Mouse (Mus musculus): Measurements from ENCODE around the gene Stx11. TPM values are rescaled to one million over a fixed set of nuclear protein-coding genes. Genes with fewer than 3 reads are reported as not detected.

The Stx11 gene
- polyA plus RNA-seq, 1 experiment: 0.23 TPM

- H3K27ac ChIP-seq (ENCODE audit: control insufficient read depth, insufficient read depth, low read depth, low read length): no peak overlapping the region
- no peaks in the 10 kb centered on the region for H3K4me1 ChIP-seq (ENCODE audit: control insufficient read depth, insufficient read depth, low read length)
- H3K4me3 ChIP-seq (ENCODE audit: control insufficient read depth, low read depth, low read length): no peak overlapping the region
- no peak for TF ChIP-seq CTCF (IDR thresholded peaks at IDR 0.05; ENCODE audit: control insufficient read depth, insufficient read depth, insufficient replicate concordance, low read depth, low read length)
- TF ChIP-seq POLR2A (IDR thresholded peaks at IDR 0.05; ENCODE audit: control insufficient read depth, low read depth, low read length): no peak
- no peaks in the 10 kb centered on the region for H3K27me3 ChIP-seq (ENCODE audit: control insufficient read depth, insufficient read depth, low read length)
- H3K36me3 ChIP-seq (ENCODE audit: control insufficient read depth, insufficient read depth, low read length): no peaks in the 10 kb centered on the region
Observed at GRCm38 (mm10) chr10:12975957-12976356, 11.9 kb upstream of the Stx11 start.

GRCm38 (mm10) chr10:12975461-12975860 lies 11.4 kb upstream of the Stx11 start:
- TF ChIP-seq POLR2A (IDR thresholded peaks at IDR 0.05; ENCODE audit: control insufficient read depth, low read depth, low read length): no peak
- no peak for TF ChIP-seq CTCF (IDR thresholded peaks at IDR 0.05; ENCODE audit: control insufficient read depth, insufficient read depth, insufficient replicate concordance, low read depth, low read length)
- no peaks in the 10 kb centered on the region for H3K27me3 ChIP-seq (ENCODE audit: control insufficient read depth, insufficient read depth, low read length)
- H3K4me3 ChIP-seq (ENCODE audit: control insufficient read depth, low read depth, low read length): no peak overlapping the region
- no peaks in the 10 kb centered on the region for H3K36me3 ChIP-seq (ENCODE audit: control insufficient read depth, insufficient read depth, low read length)
- H3K27ac ChIP-seq (ENCODE audit: control insufficient read depth, insufficient read depth, low read depth, low read length): no peak overlapping the region
- H3K4me1 ChIP-seq (ENCODE audit: control insufficient read depth, insufficient read depth, low read length): no peaks in the 10 kb centered on the region

DNA sequence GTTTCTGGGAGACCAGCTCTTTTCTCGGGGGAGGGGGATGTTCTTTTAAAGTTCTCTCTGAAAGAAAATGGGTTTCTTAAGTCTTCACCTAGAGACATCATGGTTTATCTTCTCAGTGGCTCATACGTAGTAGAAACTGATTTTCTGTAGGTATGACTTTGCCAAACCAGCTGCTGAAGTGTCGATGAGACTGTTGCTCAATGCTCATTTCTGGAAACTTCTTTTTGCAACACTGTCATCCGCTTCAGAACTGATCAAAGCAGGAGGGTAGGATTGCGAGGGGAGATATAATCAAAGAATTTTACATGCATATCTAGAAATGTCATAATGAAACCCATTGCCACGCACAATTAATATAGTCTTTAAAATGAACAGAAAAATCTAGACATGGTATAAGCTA lies 10.5 kb upstream of the Stx11 start:
- Histone ChIP-seq H3K27me3 (ENCODE audit: control insufficient read depth, insufficient read depth, low read length) (no peaks in the 10 kb centered on the region), H3K4me3 (ENCODE audit: control insufficient read depth, low read depth, low read length) (no peak overlapping the region), H3K27ac (ENCODE audit: control insufficient read depth, insufficient read depth, low read depth, low read length) (no peak overlapping the region), H3K36me3 (ENCODE audit: control insufficient read depth, insufficient read depth, low read length) (no peaks in the 10 kb centered on the region), H3K4me1 (ENCODE audit: control insufficient read depth, insufficient read depth, low read length) (no peaks in the 10 kb centered on the region)
- no peak for TF ChIP-seq POLR2A (IDR thresholded peaks at IDR 0.05; ENCODE audit: control insufficient read depth, low read depth, low read length)
- TF ChIP-seq CTCF (IDR thresholded peaks at IDR 0.05; ENCODE audit: control insufficient read depth, insufficient read depth, insufficient replicate concordance, low read depth, low read length): no peak

DNA sequence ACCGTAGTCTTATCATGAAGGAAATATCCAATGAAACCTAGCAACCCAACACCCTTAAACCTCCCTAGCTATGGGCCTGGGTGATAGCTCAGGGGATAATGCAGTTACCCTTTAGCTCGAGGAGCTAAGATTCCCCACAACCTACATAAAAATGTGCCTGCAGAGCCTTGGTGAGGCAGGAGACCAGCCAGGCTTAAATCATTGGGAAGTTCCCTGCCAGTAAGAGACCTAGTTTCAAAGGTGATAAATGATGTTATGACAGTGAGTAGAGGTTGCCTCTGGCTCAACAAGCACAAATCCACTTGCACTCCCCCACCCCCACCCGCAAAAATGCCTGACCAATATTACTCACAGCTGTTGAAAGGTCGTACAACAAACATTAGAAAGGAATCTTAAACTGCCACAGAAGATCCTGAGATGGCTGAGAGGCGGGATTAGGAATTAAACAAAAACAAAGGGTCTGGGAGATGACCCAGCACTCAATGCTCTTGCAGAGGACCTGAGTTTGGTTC lies 1.6 kb upstream of the Stx11 start:
- TF ChIP-seq CTCF (IDR thresholded peaks at IDR 0.05; ENCODE audit: control insufficient read depth, insufficient read depth, insufficient replicate concordance, low read depth, low read length): no peak
- no peak for TF ChIP-seq POLR2A (IDR thresholded peaks at IDR 0.05; ENCODE audit: control insufficient read depth, low read depth, low read length)
- H3K4me3 ChIP-seq (ENCODE audit: control insufficient read depth, low read depth, low read length): no peak overlapping the region
- no peaks in the 10 kb centered on the region for H3K27me3 ChIP-seq (ENCODE audit: control insufficient read depth, insufficient read depth, low read length)
- no peaks in the 10 kb centered on the region for H3K36me3 ChIP-seq (ENCODE audit: control insufficient read depth, insufficient read depth, low read length)
- H3K27ac ChIP-seq (ENCODE audit: control insufficient read depth, insufficient read depth, low read depth, low read length): no peak overlapping the region
- no peaks in the 10 kb centered on the region; the same call in 1 of the 2 replicates for H3K4me1 ChIP-seq (ENCODE audit: control insufficient read depth, insufficient read depth, low read length)

- no peaks in the 10 kb centered on the region for H3K27me3 ChIP-seq (ENCODE audit: control insufficient read depth, insufficient read depth, low read length)
- no peaks in the 10 kb centered on the region for H3K36me3 ChIP-seq (ENCODE audit: control insufficient read depth, insufficient read depth, low read length)
- TF ChIP-seq CTCF (IDR thresholded peaks at IDR 0.05; ENCODE audit: control insufficient read depth, insufficient read depth, insufficient replicate concordance, low read depth, low read length) (no peak), POLR2A (IDR thresholded peaks at IDR 0.05; ENCODE audit: control insufficient read depth, low read depth, low read length) (no peak)
- H3K4me1 ChIP-seq (ENCODE audit: control insufficient read depth, insufficient read depth, low read length): no peaks in the 10 kb centered on the region; the same call in 1 of the 2 replicates
- H3K4me3 ChIP-seq (ENCODE audit: control insufficient read depth, low read depth, low read length): peak overlapping the region; percentile 64
- H3K27ac ChIP-seq (ENCODE audit: control insufficient read depth, insufficient read depth, low read depth, low read length): no peak overlapping the region
Observed at GRCm38 (mm10) chr10:12963362-12964147, 543 bp downstream of the Stx11 start.

DNA sequence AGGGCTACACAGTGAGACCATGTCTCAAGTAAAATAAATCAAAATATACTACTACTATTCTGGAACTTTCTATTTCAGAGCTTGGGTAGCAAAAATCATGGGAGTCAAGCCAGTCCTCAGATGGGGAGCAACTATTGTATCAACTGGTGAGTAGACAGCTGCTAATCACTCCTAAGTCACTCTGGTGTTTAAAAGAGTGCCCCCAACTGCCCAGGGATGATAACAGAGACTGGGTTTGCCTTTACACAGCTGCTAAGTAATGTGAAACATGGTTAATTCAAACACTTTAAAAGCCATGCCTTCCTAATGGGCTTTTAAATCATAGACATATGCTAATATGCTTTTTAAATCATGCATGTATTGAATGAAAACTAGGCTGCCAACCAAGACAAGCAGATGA lies 1.9 kb downstream of the Stx11 start:
- Histone ChIP-seq H3K27ac (ENCODE audit: control insufficient read depth, insufficient read depth, low read depth, low read length) (no peak overlapping the region), H3K4me1 (ENCODE audit: control insufficient read depth, insufficient read depth, low read length) (no peaks in the 10 kb centered on the region; the same call in 1 of the 2 replicates), H3K27me3 (ENCODE audit: control insufficient read depth, insufficient read depth, low read length) (no peaks in the 10 kb centered on the region), H3K36me3 (ENCODE audit: control insufficient read depth, insufficient read depth, low read length) (no peaks in the 10 kb centered on the region), H3K4me3 (ENCODE audit: control insufficient read depth, low read depth, low read length) (no peak overlapping the region)
- no peak for TF ChIP-seq POLR2A (IDR thresholded peaks at IDR 0.05; ENCODE audit: control insufficient read depth, low read depth, low read length)
- TF ChIP-seq CTCF (IDR thresholded peaks at IDR 0.05; ENCODE audit: control insufficient read depth, insufficient read depth, insufficient replicate concordance, low read depth, low read length): no peak

DNA sequence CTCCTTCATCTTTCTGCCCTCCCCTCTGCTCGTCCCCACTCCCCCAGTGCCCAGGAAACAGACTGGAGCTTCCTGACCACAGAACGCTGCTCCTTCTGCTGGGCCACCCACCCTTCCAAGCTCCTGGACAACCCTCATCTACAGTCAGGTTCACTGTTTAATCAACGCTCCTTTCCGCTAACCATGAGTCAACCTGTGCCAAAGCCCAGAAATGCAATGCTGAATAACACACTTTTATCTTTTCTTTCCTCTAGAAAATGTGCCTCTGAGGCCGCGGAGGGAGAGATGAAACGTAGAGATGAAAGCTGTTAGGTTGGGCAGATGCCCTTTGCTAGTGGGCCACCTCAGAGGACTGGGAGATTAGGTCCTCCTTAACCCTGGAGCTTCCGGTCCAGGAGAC lies 2.6 kb downstream of the Stx11 start:
- Histone ChIP-seq H3K27me3 (ENCODE audit: control insufficient read depth, insufficient read depth, low read length) (no peaks in the 10 kb centered on the region), H3K4me1 (ENCODE audit: control insufficient read depth, insufficient read depth, low read length) (no peaks in the 10 kb centered on the region; the same call in 1 of the 2 replicates), H3K36me3 (ENCODE audit: control insufficient read depth, insufficient read depth, low read length) (no peaks in the 10 kb centered on the region), H3K4me3 (ENCODE audit: control insufficient read depth, low read depth, low read length) (no peak overlapping the region), H3K27ac (ENCODE audit: control insufficient read depth, insufficient read depth, low read depth, low read length) (no peak overlapping the region)
- no peak for TF ChIP-seq POLR2A (IDR thresholded peaks at IDR 0.05; ENCODE audit: control insufficient read depth, low read depth, low read length)
- no peak for TF ChIP-seq CTCF (IDR thresholded peaks at IDR 0.05; ENCODE audit: control insufficient read depth, insufficient read depth, insufficient replicate concordance, low read depth, low read length)
